Mouse (Mus musculus) thymus, postnatal 25 days (tissue): ENCODE measurements around the gene Gga1.

Experiments used
- DNase-seq: peaks from one replicate; pipeline ENCODE4 v3.0.0; 2022

Gga1 gene

DNA sequence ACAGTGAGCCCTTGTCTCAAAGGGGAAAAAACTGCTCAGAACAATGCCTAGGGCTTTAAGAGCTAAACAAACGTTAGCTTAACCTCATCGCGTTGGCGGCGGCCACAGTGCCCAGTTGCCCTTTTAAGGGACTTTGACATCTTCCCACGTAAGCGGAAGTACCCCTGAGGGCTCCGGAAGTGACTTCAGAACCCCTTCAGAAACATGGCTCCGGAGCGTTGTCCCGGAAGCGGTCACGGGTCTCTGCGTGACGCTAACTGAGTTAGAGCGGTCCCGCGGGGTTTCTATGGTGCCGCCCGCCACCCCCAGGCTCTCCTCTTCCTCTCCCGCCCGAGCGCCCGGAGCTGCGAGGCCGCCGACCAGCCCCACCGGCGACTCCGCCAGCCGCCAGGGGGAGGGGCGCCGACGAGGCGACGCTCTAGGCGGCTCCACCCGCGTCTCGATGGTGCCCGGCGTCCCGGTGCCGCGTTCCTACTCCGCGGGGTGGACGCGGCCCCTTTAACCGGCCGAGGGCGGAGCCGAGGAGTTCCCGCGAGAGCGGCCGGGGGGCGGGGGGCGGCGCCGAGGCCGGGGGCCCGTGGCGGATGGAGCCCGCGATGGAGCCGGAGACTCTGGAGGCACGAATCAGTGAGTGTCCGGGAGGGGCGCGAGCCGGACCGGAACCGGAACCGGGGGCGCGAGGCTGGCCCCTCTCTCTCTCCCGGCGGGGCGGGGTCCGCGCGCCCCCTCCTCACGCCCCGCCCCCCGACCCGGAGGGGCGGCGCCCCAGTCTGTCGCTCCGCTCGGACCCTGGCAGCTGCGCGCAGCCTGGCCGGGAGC lies at the start of gene Gga1:
Gene Gga1, plus strand, starts transcription at position 200 of the 819 bp plus-strand sequence.
- DNase-seq, result peak; percentile 90

GRCm38 (mm10) chr15:78828315-78828714 lies 48.7 kb upstream of the Gga1 start:
- peak; percentile 76 for DNase-seq

GRCm38 (mm10) chr15:78829636-78830035 lies 47.4 kb upstream of the Gga1 start:
- no peak for DNase-seq

DNA sequence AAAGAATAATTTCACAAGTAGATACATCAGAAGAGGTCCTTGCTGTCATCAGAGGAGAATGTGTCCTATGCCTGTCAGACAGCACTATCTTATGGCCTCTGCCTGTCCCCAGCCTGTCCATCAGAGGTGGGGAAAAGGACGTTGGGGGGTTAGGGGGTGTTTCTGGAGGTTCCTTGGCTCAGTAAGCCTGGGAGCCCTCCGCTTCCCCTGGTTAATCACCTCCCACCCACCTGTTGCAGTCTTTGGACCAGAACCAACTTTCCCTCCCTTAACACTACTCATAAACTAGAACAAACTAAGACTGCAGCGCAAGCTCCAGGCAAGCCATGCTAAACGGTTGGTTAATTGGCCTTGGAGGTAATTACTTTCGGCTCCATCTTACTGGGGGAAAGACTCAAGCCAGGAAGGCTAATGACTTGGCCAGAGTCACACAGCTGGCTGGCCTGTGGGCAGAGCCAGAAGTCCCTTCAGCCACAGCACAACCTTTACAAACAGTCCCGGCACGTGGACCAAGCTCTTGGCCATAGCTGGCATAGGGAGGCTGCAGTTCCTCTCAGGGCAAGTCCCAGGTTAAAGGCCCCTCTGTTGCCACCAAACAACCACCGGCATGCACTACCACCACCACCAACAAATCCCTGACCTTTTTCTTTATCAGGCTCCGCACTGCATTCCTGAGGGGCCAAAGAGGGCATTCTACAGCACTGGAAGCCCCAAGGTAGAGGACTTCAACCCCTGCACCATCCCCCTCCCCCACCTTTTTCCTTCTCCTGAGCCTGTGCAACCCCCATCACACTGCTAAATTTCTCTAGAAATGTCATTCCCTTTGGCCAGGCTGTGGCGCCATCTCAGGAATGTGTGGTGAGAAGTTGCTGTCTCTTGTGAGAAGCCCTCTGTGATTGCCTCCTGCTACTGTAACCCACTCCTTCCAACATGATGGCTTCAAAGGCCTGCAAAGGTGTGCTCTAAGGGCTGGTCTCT lies 46.0 kb upstream of the Gga1 start:
- no peak for DNase-seq

DNA sequence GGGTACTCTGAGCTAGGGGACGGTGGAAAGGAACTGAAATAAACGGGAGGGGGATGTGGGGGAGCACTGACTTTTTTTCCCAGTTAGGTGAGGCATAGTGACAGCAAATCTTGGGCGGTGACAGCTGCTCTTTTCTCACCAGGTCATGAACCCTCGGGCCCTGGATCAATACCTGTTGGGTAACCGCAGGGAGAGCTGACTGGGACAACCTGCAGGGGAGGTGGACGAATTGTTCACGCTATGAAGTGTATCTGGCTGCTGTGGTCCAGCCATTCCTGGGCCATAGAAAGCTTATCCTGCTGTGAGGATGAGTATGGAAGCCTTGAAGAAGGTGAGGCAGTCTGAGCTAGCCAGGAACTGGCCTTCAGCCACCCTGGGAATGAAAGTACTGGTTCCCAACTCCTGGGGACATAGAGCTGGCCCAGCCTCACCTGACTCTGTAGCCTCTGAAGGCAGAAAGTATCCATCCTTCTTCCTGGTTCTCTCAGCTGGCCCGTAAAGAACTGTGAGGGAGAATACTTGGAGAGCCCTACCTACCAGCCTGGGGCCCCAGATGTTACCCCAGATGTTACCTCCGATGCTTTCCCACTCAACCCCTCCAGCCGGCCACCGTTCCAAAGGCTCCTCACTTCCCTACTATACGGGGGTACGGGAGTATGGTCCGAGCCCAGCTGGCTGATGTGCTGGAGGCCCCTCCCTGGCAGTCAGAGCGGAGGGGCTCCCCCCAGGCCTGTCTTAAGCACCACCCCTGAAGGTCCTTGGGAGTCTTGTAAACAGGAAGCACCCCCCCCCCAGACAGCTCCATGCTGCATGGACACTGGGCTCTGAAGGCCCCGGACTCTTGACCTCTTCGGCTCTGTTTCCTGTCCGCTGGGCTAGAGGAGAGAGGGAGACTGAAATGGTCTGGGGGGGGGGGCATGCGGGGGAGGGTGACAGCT lies 45.0 kb upstream of the Gga1 start:
- no peak for DNase-seq

GRCm38 (mm10) chr15:78832701-78833123 lies 44.3 kb upstream of the Gga1 start:
- no peak for DNase-seq

GRCm38 (mm10) chr15:78833582-78833981 lies 43.4 kb upstream of the Gga1 start:
- DNase-seq, result no peak

DNA sequence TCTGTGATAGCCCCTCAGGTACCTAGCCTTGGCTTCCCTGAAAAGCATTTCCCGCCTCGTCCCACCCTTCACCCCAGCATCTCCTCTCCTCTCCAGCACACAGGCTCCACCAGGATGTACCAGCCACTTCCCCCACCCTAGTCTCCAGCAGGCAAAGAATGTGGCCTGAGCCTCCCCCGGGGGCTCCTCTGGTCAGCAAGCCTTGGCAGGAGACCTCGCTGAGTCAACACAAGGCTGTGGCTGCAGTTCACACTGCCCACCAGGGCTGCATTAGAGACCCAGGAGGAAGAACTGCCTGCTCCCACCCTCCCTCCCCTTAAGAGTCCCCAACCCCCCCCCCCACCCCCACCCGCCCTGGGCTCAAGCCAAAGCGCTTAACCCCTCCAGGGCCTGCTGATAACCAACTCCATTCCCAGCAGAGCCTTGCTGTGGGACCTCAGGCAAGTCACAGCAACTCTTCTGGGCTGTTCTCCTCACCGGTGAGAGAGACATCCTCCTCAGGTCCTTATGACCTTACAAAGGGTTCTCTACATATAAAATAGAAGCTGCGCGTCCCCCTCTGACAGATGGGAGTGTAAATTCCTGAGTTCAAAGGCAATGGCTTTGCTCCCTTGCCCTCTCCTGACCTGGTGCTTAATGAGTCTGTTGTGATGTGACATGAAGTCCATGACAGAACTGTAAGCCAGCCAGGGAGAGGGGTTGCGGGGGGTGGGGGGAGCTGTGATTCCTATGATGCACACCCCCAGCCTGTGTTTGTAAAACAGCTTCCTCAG lies 42.6 kb upstream of the Gga1 start:
- DNase-seq, result no peak

DNA sequence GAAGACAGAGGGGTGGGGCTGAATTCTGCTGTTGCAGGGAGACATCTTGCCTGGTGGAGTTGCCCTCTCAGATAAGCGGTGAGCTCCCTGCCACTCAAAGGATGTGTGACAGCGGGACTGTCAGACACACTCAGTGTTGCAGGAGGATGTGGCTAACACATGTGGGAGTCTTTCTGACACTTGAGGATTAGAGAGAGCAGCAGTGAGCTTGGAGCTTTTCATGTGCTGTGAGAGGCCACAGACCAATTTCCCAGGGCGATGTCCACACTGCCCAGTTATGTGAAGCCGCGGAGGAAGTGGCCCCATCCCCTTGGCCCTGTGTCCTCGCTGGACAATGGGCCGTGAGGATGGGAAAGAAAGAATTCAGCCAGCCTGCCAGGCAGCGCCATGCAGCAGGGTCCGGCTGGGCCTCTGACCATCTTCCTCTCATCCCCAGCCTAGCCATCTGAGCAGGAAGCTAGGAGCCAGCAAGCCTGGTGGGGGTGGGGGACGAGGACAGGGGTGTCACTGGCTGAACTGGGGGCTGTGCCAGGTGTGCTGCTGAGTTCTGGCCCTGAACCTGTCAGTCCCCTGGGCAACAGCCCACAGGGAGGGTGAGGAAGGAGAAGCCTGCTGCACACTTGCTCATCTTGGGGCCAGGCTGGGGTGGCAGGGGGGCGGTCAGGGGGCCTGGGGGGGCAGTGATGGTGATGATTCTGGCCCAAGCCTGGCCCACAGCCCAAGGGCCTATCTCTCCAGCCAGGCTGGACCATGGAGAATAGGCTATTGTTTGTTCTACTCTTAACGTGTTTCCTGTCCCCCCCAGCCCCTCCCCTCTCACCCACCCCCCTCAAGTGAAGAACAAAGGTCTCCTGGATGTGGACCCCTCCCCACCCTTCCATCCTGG lies 41.5 kb upstream of the Gga1 start:
- DNase-seq, result peak; percentile 38

DNA sequence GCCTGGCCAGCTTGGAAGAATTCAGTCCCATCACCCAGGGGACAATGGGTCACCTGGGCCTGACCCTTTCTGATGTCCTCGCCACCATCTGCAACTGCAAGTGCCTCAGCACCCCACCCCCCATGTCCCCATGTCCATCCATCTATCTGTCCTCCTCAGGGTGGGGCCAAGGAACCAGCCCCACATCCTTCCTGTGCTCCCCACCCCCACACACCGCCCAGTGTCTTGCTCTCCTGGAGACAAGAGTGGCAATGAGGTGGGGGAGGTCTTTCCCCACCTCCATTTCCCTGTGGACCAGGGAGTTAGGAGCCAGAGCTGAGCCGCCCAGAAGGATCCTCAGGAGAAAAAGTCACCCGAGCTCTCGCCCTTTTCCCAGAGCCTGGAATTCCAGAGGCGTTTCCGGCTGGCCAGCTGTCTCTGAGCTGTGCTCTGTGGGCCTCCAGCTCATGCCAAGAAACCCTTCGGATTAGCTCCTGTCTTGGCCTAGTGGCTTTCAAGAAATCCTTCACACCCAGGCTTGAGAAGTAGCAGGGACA lies 40.8 kb upstream of the Gga1 start:
- no peak for DNase-seq

- DNase-seq, result no peak
Measured at GRCm38 (mm10) chr15:78839744-78840143, 37.2 kb upstream of the Gga1 start.

DNA sequence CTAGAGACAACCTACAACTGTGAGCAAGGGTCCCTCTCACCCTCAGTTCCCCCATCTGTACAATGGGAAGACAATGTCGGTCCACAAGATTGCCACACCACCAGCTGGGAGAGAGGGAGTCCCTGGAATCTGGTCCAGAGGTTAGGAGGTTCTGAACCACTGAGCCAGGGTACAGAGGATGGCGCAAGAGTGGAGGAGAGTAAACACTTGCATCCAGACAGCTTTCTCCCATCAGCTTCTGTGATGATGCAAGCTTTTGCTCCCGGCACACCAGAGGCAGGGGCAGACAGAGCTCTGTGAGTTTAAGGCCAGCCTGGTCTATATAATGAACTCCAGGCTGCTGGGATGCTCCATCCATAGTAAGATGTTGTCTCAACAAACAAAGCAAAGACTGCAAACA lies 36.7 kb upstream of the Gga1 start:
- DNase-seq, result no peak

DNA sequence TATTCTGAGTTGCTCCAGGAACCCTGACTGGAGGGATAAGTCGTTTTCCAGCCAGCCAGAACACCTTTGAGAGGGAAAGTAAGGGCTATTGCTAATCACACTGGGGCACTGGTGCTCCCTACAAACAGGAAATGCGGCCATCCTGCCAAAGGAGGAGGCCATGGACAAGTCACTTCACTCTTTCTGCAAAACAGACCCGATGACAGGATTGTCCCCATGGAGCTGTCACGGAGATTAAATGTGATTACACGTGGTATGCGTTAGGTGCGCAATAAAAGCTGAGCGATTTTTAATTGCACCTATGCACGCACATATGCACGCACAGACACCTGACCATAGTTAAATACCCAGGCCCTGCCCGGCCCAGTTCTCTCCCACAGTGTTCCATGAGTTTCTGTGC lies 36.2 kb upstream of the Gga1 start:
- no peak for DNase-seq

DNA sequence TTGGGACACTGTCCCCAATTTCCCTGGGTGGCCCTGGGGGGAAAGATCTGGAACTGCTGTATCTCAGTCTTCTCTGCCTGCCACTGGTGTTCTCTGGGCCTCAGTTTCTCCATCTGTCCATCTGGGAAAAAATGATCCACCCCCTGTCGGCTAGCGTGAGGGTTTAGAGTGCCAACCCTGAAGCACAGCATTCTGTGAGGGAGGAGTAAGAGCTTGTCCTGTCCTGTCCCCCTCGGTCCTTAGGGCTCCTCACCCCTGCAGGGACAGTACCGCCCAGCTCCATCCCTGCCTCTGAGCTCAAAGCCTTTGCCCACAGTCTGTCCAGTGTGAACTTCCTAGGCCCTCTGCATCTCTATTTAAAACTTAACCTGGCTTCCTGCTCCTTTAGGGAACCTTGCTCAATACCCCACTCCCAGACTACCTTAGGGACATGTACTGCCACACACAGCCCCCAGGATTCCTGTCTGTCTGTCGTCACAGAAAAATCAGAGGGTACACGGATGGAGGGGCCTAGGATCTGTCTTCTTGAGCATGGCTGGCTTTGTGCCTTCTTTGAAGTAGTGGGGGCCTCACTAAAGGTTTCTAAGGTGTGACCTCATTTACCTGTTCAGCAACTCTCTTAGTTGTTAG lies 35.7 kb upstream of the Gga1 start:
- DNase-seq, result no peak

DNA sequence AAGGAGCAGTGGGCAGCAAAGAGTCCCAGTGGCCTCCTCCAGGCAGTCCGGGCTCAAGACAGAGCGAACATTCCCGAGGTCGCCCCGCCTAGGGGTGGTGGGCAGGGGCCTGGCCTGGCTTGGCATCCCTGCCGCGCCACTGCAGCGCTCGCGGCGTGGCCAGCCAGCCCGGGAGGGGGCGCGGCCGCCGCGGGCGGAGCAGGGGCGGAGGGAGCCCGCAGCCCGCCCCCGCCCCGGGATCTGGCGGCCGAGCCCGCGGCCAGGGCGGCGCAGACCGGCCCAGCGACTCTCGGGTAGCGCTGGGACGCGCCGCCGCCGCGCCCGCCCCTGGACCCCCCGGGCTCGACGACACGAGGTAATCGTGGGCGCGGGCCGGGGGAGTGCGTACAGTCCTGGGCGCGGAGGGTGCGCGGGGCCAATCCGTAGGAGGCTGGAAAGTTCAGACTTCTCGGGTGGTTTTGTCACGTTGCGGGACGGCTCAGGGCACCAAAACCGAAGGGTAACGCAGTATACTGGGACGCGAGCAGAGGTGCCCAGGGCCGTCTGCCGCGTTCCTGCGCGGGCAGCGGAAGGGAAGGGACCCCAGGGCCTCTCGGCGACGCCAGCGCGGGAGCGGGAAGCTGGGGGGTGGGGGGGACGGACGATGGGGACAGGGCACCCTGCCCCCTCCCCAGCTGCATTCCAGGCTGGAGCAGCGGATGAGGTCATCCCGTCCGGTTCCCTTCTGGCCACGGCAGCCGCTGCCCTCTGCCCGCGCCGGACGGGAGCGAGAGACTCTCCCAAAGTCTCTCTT lies 34.4 kb upstream of the Gga1 start, which contains the start of gene Cdc42ep1:
Gene Cdc42ep1, plus strand, starts transcription at position 254 of the 793 bp plus-strand sequence.
- DNase-seq, result no peak

DNA sequence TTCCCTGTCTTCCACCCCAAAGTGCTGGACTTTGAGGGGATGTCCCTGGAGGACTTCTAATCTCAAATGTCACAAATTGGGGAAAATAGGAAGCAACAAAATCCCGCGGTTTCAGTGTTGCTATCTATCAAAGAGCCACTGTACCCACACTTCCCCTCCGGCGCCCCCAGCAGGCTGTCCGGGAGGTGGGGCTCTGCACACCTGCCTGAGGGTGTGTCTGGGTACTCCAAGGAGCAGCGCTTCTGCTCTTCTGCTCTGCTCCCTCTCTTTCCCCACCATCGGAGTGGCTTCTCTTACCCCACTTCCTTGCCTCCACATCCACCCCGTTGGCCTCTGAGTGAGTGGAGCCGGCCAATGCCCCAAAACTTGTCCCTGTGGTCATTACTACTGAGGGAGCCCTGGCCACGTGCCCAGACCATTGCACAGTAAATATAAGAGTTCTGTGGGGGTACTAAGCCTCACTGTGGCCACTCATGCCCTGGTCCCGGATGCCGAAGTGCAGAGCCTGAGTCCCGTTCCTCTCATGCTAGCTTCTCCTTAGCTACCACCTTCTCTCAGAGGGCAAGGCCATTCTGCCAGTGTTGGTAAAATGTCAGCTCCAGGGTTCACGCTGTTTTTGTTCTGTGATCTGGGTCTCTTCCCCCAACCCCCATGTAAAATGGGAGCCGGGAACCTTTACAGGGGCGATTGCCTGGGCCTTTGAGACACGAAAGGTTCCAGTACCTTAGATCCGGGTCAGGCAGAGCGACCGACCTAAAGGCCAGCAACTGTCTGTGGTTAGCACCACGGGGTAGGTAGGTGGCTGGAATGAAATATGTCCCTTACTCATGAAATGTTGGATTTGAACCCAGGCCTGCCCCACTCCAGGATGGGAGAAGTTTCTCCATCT lies 33.2 kb upstream of the Gga1 start:
- peak; percentile 79 for DNase-seq

GRCm38 (mm10) chr15:78844791-78845190 lies 32.2 kb upstream of the Gga1 start:
- no peak for DNase-seq

GRCm38 (mm10) chr15:78845321-78845720 lies 31.7 kb upstream of the Gga1 start:
- DNase-seq, result no peak
